Mouse (Mus musculus) intestine, embryonic 16.5 days (tissue): ENCODE data around the gene Rgp1. TPM values are rescaled to one million over a fixed set of nuclear protein-coding genes. Genes with fewer than 3 reads are reported as not detected.

Experiments
- ATAC-seq: fragments of 200-750 bp; cut with Nextera tagmentation; 2 replicates; pipeline ENCODE4 v1.8.0; 2017; ENCODE audit warnings: moderate TSS enrichment, moderate library complexity
- H3K27ac ChIP-seq: fragments of 300-500 bp; sonication (generic); 2 replicates; pipeline ENCODE4 v1.5.1; 2014; ENCODE audit warnings: mild to moderate bottlenecking, low read length
- H3K27me3 ChIP-seq: fragments of 300-500 bp; sonication (generic); replicated peaks from 2 replicates; pipeline ENCODE4 v1.6.1; 2014; ENCODE audit warnings: low read length, control low read depth, mixed read lengths; ENCODE audit not compliant: control insufficient read depth, insufficient read depth
- H3K36me3 ChIP-seq: fragments of 300-500 bp; sonication (generic); 2 replicates; pipeline ENCODE4 v1.6.1; 2014; ENCODE audit warnings: low read length, control low read depth; ENCODE audit not compliant: control insufficient read depth, insufficient read depth
- H3K4me1 ChIP-seq: fragments of 300-500 bp; sonication (generic); 2 replicates; pipeline ENCODE4 v1.6.1; 2014; ENCODE audit warnings: low read length, control low read depth, mixed read lengths; ENCODE audit not compliant: control insufficient read depth, insufficient read depth
- H3K4me2 ChIP-seq: fragments of 300-500 bp; sonication (generic); 2 replicates; pipeline ENCODE4 v1.6.1; 2014; ENCODE audit warnings: low read depth, low read length, control low read depth
- H3K4me3 ChIP-seq: fragments of 300-500 bp; sonication (generic); 2 replicates; pipeline ENCODE4 v1.5.1; 2014; ENCODE audit warnings: mild to moderate bottlenecking, low read length
- H3K9ac ChIP-seq: fragments of 300-500 bp; sonication (generic); 2 replicates; pipeline ENCODE4 v1.6.1; 2014; ENCODE audit warnings: low read depth, low read length
- H3K9me3 ChIP-seq: fragments of 300-500 bp; sonication (generic); 2 replicates; pipeline ENCODE4 v1.6.1; 2016; ENCODE audit warnings: low read length, control low read depth; ENCODE audit not compliant: control insufficient read depth
- WGBS: fragments of 180-500 bp; shearing (Covaris S2); extraction: QIAGEN DNeasy Blood & Tissue Kit; methylation state at CpG from one replicate; pipeline ENCODE4 v1.1.7; 2014; 5-methylcytosine and 5-hydroxymethylcytosine counted together
- polyA plus RNA-seq: library from polyadenylated mRNA; unstranded; fragments of >200 nt; fragmentation: Nextera tagmentation; extraction: Ambion mirVana; gene quantifications from 2 replicates; pipeline ENCODE4 v1.2.1, GENCODE M21; 2015

Gene Rgp1
- polyA plus RNA-seq, 1 experiment from 2014 or later = 19.5 TPM

GRCm38 (mm10) chr4:43630671-43631045, 52.1 kb downstream of the Rgp1 start:
- peak overlapping the region; percentile 39; the same call in 1 of the 2 replicates for H3K27ac ChIP-seq
- 38% methylated on average over 5 of the region's 5 CpGs for WGBS

GRCm38 (mm10) chr4:43631046-43631955, 52.8 kb downstream of the Rgp1 start, which contains the start of gene Npr2:
Gene Npr2 (plus strand): TSS chr4:43631935.
- WGBS = 1% methylated on average over 50 of the region's 70 CpGs
- Histone ChIP-seq H3K9ac (peak within 1 kb of the TSS; percentile 81), H3K4me3 (peak within 1 kb of the TSS; percentile 62), H3K4me2 (peak within 1 kb of the TSS; percentile 85), H3K27me3 (0 out of 2 replicates have a peak, but pooled peaks cover 3% of the 10 kb centered on the region), H3K9me3 (no peaks in the 10 kb centered on the region), H3K4me1 (peaks cover 9% of the 10 kb centered on the region), H3K36me3 (no peaks in the 10 kb centered on the region), H3K27ac (peak within 1 kb of the TSS; percentile 43)
- peak; percentile 69 for ATAC-seq

More at GRCm38 (mm10) chr4:43630671-43631045, 52.1 kb downstream of the Rgp1 start:
- peak overlapping the region; percentile 85 for H3K4me2 ChIP-seq
- 0 out of 2 replicates have a peak, but pooled peaks cover 3% of the 10 kb centered on the region for H3K27me3 ChIP-seq
- H3K36me3 ChIP-seq = no peaks in the 10 kb centered on the region
- H3K9ac ChIP-seq = peak overlapping the region; percentile 81; the same call in 1 of the 2 replicates
- no peaks in the 10 kb centered on the region for H3K9me3 ChIP-seq
- ATAC-seq = 0 out of 2 replicates have a peak, but pooled peaks have one; percentile 6
- peak overlapping the region; percentile 62; the same call in 1 of the 2 replicates for H3K4me3 ChIP-seq
- peaks cover 9% of the 10 kb centered on the region for H3K4me1 ChIP-seq

GRCm38 (mm10) chr4:43631956-43632920, 53.7 kb downstream of the Rgp1 start:
- 52% methylated on average over 42 of the region's 42 CpGs for WGBS
- Histone ChIP-seq H3K27ac (0 out of 2 replicates have a peak overlapping the region, but pooled peaks have one; percentile 5), H3K4me2 (peak overlapping the region; percentile 85), H3K9me3 (no peaks in the 10 kb centered on the region), H3K36me3 (no peaks in the 10 kb centered on the region), H3K4me3 (peak overlapping the region; percentile 62), H3K27me3 (0 out of 2 replicates have a peak, but pooled peaks cover 3% of the 10 kb centered on the region), H3K9ac (peak overlapping the region; percentile 81), H3K4me1 (peaks cover 9% of the 10 kb centered on the region)
- no peak; the same call in 1 of the 2 replicates for ATAC-seq

GRCm38 (mm10) chr4:43633296-43633695, 54.8 kb downstream of the Rgp1 start:
- H3K9ac ChIP-seq = no peak overlapping the region
- no peaks in the 10 kb centered on the region for H3K36me3 ChIP-seq
- H3K27ac ChIP-seq = no peak overlapping the region
- no peak overlapping the region for H3K4me3 ChIP-seq
- WGBS = 83% methylated on average over 8 of the region's 8 CpGs
- peaks cover 9% of the 10 kb centered on the region for H3K4me1 ChIP-seq
- ATAC-seq = no peak
- H3K9me3 ChIP-seq = no peaks in the 10 kb centered on the region
- H3K27me3 ChIP-seq = 0 out of 2 replicates have a peak, but pooled peaks cover 3% of the 10 kb centered on the region
- no peak overlapping the region for H3K4me2 ChIP-seq

GRCm38 (mm10) chr4:43633736-43634135, 55.2 kb downstream of the Rgp1 start:
- Histone ChIP-seq H3K27ac (no peak overlapping the region), H3K27me3 (0 out of 2 replicates have a peak, but pooled peaks cover 3% of the 10 kb centered on the region), H3K4me2 (no peak overlapping the region), H3K4me3 (no peak overlapping the region), H3K36me3 (no peaks in the 10 kb centered on the region), H3K9ac (no peak overlapping the region), H3K4me1 (peaks cover 9% of the 10 kb centered on the region), H3K9me3 (no peaks in the 10 kb centered on the region)
- ATAC-seq = no peak
- WGBS = 90% methylated on average over 2 of the region's 2 CpGs

GRCm38 (mm10) chr4:43634621-43635374, 56.3 kb downstream of the Rgp1 start:
- Histone ChIP-seq H3K36me3 (no peaks in the 10 kb centered on the region), H3K27ac (no peak overlapping the region), H3K4me1 (peaks cover 9% of the 10 kb centered on the region), H3K4me2 (no peak overlapping the region), H3K9ac (no peak overlapping the region), H3K27me3 (0 out of 2 replicates have a peak, but pooled peaks cover 3% of the 10 kb centered on the region), H3K9me3 (no peaks in the 10 kb centered on the region), H3K4me3 (no peak overlapping the region)
- ATAC-seq = no peak
- WGBS = 90% methylated on average over 7 of the region's 7 CpGs

GRCm38 (mm10) chr4:43636751-43637150, 58.2 kb downstream of the Rgp1 start:
- peaks cover 9% of the 10 kb centered on the region for H3K4me1 ChIP-seq
- no peak overlapping the region for H3K4me2 ChIP-seq
- WGBS = 82% methylated on average over 6 of the region's 6 CpGs
- no peak overlapping the region for H3K4me3 ChIP-seq
- no peaks in the 10 kb centered on the region for H3K9me3 ChIP-seq
- no peak overlapping the region for H3K9ac ChIP-seq
- no peaks in the 10 kb centered on the region for H3K36me3 ChIP-seq
- no peak overlapping the region for H3K27ac ChIP-seq
- 0 out of 2 replicates have a peak, but pooled peaks cover 3% of the 10 kb centered on the region for H3K27me3 ChIP-seq
- no peak for ATAC-seq
